Mouse (Mus musculus) neural tube, embryonic 11.5 days (tissue): ENCODE results near the gene Cacna1c. TPM values are rescaled to one million over a fixed set of nuclear protein-coding genes. Genes with fewer than 3 reads are reported as not detected.

Source experiments
- ATAC-seq: fragments of 200-750 bp; cut with Nextera tagmentation; 2 replicates; pipeline ENCODE4 v1.8.0; 2017; ENCODE audit warnings: moderate number of reproducible peaks, mild to moderate bottlenecking, moderate TSS enrichment, moderate library complexity; ENCODE audit not compliant: insufficient read depth, low FRiP score, low TSS enrichment
- DNase-seq: peaks from one replicate; pipeline ENCODE4 v3.0.0-alpha.2; 2015; ENCODE audit warnings: low spot score
- H3K27ac ChIP-seq: fragments of 300-500 bp; sonication (generic); 2 replicates; pipeline ENCODE4 v1.5.1; 2014; ENCODE audit warnings: low read depth, mild to moderate bottlenecking, low read length
- H3K27me3 ChIP-seq: fragments of 300-500 bp; sonication (generic); 2 replicates; pipeline ENCODE4 v1.6.1; 2014; ENCODE audit warnings: mild to moderate bottlenecking, low read length, mixed read lengths; ENCODE audit not compliant: control insufficient read depth, insufficient read depth
- H3K36me3 ChIP-seq: fragments of 300-500 bp; sonication (generic); 2 replicates; pipeline ENCODE4 v1.6.1; 2014; ENCODE audit warnings: mild to moderate bottlenecking, low read length, moderate library complexity, mixed read lengths; ENCODE audit not compliant: control insufficient read depth, insufficient read depth
- H3K4me1 ChIP-seq: fragments of 300-500 bp; sonication (generic); 2 replicates; pipeline ENCODE4 v1.6.1; 2014; ENCODE audit warnings: low read length, mixed read lengths; ENCODE audit not compliant: control insufficient read depth, insufficient read depth
- H3K4me2 ChIP-seq: fragments of 300-500 bp; sonication (generic); 2 replicates; pipeline ENCODE4 v1.6.1; 2014; ENCODE audit warnings: low read depth, mild to moderate bottlenecking, moderate library complexity
- H3K4me3 ChIP-seq: fragments of 300-500 bp; sonication (generic); 2 replicates; pipeline ENCODE4 v1.5.1; 2014; ENCODE audit warnings: low read depth, low read length
- H3K9ac ChIP-seq: fragments of 300-500 bp; sonication (generic); 2 replicates; pipeline ENCODE4 v1.6.1; 2014; ENCODE audit warnings: mild to moderate bottlenecking, low read length
- H3K9me3 ChIP-seq: fragments of 300-500 bp; sonication (generic); 2 replicates; pipeline ENCODE4 v1.6.1; 2016; ENCODE audit warnings: low read length; ENCODE audit not compliant: control insufficient read depth
- WGBS: fragments of 180-500 bp; shearing (Covaris S2); extraction: QIAGEN DNeasy Blood & Tissue Kit; methylation state at CpG from one replicate; pipeline ENCODE4 v1.1.7; 2014; 5-methylcytosine and 5-hydroxymethylcytosine counted together
- polyA plus RNA-seq: library from polyadenylated mRNA; unstranded; fragments of >200 nt; fragmentation: Nextera tagmentation; extraction: Ambion mirVana; gene quantifications from 2 replicates; pipeline ENCODE4 v1.2.1, GENCODE M21; 2014

Cacna1c gene
- polyA plus RNA-seq, 1 experiment from 2014 or later = 3.3 TPM

- DNase-seq = peak; percentile 31
These were observed 368.7 kb downstream of the Cacna1c start for GRCm38 (mm10) chr6:118827560-118827959.

GRCm38 (mm10) chr6:118825400-118825871 lies 370.8 kb downstream of the Cacna1c start:
- Histone ChIP-seq H3K4me3 (no peak overlapping the region), H3K27ac (no peak overlapping the region), H3K4me2 (no peak overlapping the region), H3K27me3 (no peaks in the 10 kb centered on the region), H3K36me3 (no peaks in the 10 kb centered on the region), H3K9ac (no peak overlapping the region), H3K9me3 (no peaks in the 10 kb centered on the region), H3K4me1 (0 out of 2 replicates have a peak, but pooled peaks cover 2% of the 10 kb centered on the region)
- no peak for ATAC-seq
- no peak for DNase-seq
- WGBS = 58% methylated on average over 6 of the region's 6 CpGs

More at GRCm38 (mm10) chr6:118827560-118827959, 368.7 kb downstream of the Cacna1c start:
- H3K27ac ChIP-seq = peak overlapping the region; percentile 35; the same call in 1 of the 2 replicates
- no peaks in the 10 kb centered on the region for H3K36me3 ChIP-seq
- no peak overlapping the region for H3K9ac ChIP-seq
- H3K4me1 ChIP-seq = 0 out of 2 replicates have a peak, but pooled peaks cover 2% of the 10 kb centered on the region
- H3K9me3 ChIP-seq = no peaks in the 10 kb centered on the region
- H3K27me3 ChIP-seq = no peaks in the 10 kb centered on the region
- H3K4me2 ChIP-seq = no peak overlapping the region
- WGBS = 15% methylated on average over 8 of the region's 8 CpGs
- no peak overlapping the region for H3K4me3 ChIP-seq
- no peak for ATAC-seq

- Histone ChIP-seq H3K4me2 (no peak overlapping the region), H3K4me1 (no peaks in the 10 kb centered on the region), H3K36me3 (no peaks in the 10 kb centered on the region), H3K9ac (no peak overlapping the region), H3K27ac (no peak overlapping the region), H3K9me3 (no peaks in the 10 kb centered on the region), H3K27me3 (no peaks in the 10 kb centered on the region), H3K4me3 (no peak overlapping the region)
- WGBS = 95% methylated on average over 5 of the region's 5 CpGs
- DNase-seq = no peak
- ATAC-seq = no peak
These were observed 374.7 kb downstream of the Cacna1c start for GRCm38 (mm10) chr6:118821536-118821935.

- Histone ChIP-seq H3K9ac (no peak overlapping the region), H3K27me3 (no peaks in the 10 kb centered on the region), H3K9me3 (no peaks in the 10 kb centered on the region), H3K4me2 (no peak overlapping the region), H3K4me3 (no peak overlapping the region), H3K4me1 (no peaks in the 10 kb centered on the region), H3K27ac (no peak overlapping the region), H3K36me3 (no peaks in the 10 kb centered on the region)
- WGBS = 87% methylated on average over 7 of the region's 7 CpGs
- DNase-seq = no peak
- no peak for ATAC-seq
These were observed 376.6 kb downstream of the Cacna1c start for GRCm38 (mm10) chr6:118819657-118820056.

GRCm38 (mm10) chr6:118817928-118818503 lies 378.2 kb downstream of the Cacna1c start:
- WGBS = 70% methylated on average over 5 of the region's 5 CpGs
- DNase-seq = no peak
- no peak overlapping the region for H3K27ac ChIP-seq
- no peaks in the 10 kb centered on the region for H3K36me3 ChIP-seq
- H3K4me3 ChIP-seq = no peak overlapping the region
- ATAC-seq = no peak
- H3K27me3 ChIP-seq = no peaks in the 10 kb centered on the region
- no peaks in the 10 kb centered on the region for H3K4me1 ChIP-seq
- no peak overlapping the region; the same call in 1 of the 2 replicates for H3K9ac ChIP-seq
- no peak overlapping the region for H3K4me2 ChIP-seq
- H3K9me3 ChIP-seq = no peaks in the 10 kb centered on the region

- ATAC-seq = no peak
- no peaks in the 10 kb centered on the region for H3K27me3 ChIP-seq
- no peak overlapping the region for H3K4me3 ChIP-seq
- H3K4me1 ChIP-seq = no peaks in the 10 kb centered on the region
- H3K4me2 ChIP-seq = no peak overlapping the region
- 85% methylated on average over 6 of the region's 6 CpGs for WGBS
- DNase-seq = no peak
- no peak overlapping the region for H3K9ac ChIP-seq
- H3K36me3 ChIP-seq = no peaks in the 10 kb centered on the region
- no peaks in the 10 kb centered on the region for H3K9me3 ChIP-seq
- no peak overlapping the region for H3K27ac ChIP-seq
These were observed 380.0 kb downstream of the Cacna1c start for GRCm38 (mm10) chr6:118816253-118816652.

- Histone ChIP-seq H3K27ac (no peak overlapping the region), H3K36me3 (no peaks in the 10 kb centered on the region), H3K9ac (no peak overlapping the region), H3K4me3 (no peak overlapping the region), H3K27me3 (no peaks in the 10 kb centered on the region), H3K9me3 (no peaks in the 10 kb centered on the region), H3K4me1 (no peaks in the 10 kb centered on the region), H3K4me2 (no peak overlapping the region)
- no peak for DNase-seq
- ATAC-seq = no peak
- WGBS = 85% methylated on average over 3 of the region's 3 CpGs
These were observed 383.7 kb downstream of the Cacna1c start for GRCm38 (mm10) chr6:118812556-118812955.

GRCm38 (mm10) chr6:118812007-118812406 lies 384.2 kb downstream of the Cacna1c start:
- H3K9ac ChIP-seq = no peak overlapping the region
- 82% methylated on average over 4 of the region's 4 CpGs for WGBS

GRCm38 (mm10) chr6:118810834-118811233 lies 385.4 kb downstream of the Cacna1c start:
- no peaks in the 10 kb centered on the region for H3K9me3 ChIP-seq
- ATAC-seq (no peak), DNase-seq (no peak)
- H3K36me3 ChIP-seq = no peaks in the 10 kb centered on the region
- no peak overlapping the region for H3K4me3 ChIP-seq
- no peaks in the 10 kb centered on the region for H3K4me1 ChIP-seq
- no peak overlapping the region for H3K4me2 ChIP-seq
- no peaks in the 10 kb centered on the region for H3K27me3 ChIP-seq
- WGBS = 30% methylated on average over 1 of the region's 1 CpGs
- no peak overlapping the region for H3K9ac ChIP-seq
- H3K27ac ChIP-seq = no peak overlapping the region

More at GRCm38 (mm10) chr6:118812007-118812406, 384.2 kb downstream of the Cacna1c start:
- Histone ChIP-seq H3K36me3 (no peaks in the 10 kb centered on the region), H3K9me3 (no peaks in the 10 kb centered on the region), H3K4me1 (no peaks in the 10 kb centered on the region), H3K4me2 (no peak overlapping the region), H3K4me3 (no peak overlapping the region), H3K27me3 (no peaks in the 10 kb centered on the region), H3K27ac (no peak overlapping the region)
- no peak for ATAC-seq
- DNase-seq = no peak
